Mouse (Mus musculus): ENCODE data around the gene Rsl1d1. TPM values are rescaled to one million over a fixed set of nuclear protein-coding genes. Genes with fewer than 3 reads are reported as not detected.

The Rsl1d1 gene
- total and polyA plus RNA-seq, 3 experiments, result 177 to 697 (median 495) TPM

DNA sequence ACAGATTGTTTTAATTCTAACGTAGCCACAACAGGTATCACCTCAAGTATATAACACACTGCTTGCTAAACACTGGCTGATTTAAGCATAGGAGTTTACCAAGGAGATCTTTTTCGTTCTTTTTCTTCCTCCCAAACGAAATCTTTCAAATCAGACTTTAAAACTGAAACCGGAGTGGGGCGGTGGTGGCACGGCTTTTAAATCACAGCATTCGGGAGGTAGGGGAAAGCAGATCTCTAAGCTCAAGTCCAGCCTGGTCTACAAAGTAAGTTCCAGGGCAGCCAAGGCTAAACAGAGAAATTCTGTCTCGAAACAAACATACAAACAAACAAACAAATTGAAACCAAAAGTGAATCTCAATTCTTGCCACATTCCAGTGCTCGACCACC, 28.0 kb downstream of the Rsl1d1 start:
- dilution Hi-C loops (cut with MboI; ENCODE audit: extremely low pct_ligation_motif_present, extremely low pct_unique_long_range_greater_than_20kb, low sequenced_read_pairs) (no loop called here), in situ Hi-C loops (cut with MboI; ENCODE audit: low pct_ligation_motif_present, low pct_unique_long_range_greater_than_20kb, low sequenced_read_pairs) (no loop called here)
- no peaks in the 10 kb centered on the region for H3K27me3 ChIP-seq (replicated peaks)
- no peak for DNase-seq (ENCODE audit: extremely low read depth)
- H3K4me3 ChIP-seq (replicated peaks in 1 of 3; ENCODE audit: low read depth in 2 of 3, low read length in 2 of 3, poor library complexity in 1 of 3), result peak overlapping the region; percentile 57 to 97 (median 89)
- no peak for TF ChIP-seq ZC3H11A (IDR thresholded peaks at IDR 0.05; ENCODE audit: low read depth, low read length)
- 0 out of 2 replicates have a peak, but pooled peaks have one; percentile 1 for TF ChIP-seq MAX (IDR thresholded peaks at IDR 0.05; ENCODE audit: low read length)
- TF ChIP-seq CHD1 (IDR thresholded peaks at IDR 0.05; ENCODE audit: low read depth, low read length), result no peak
- TF ChIP-seq POLR2A (IDR thresholded peaks at IDR 0.05; ENCODE audit: low read depth, low read length), result no peak
- no peak for TF ChIP-seq ELF1 (IDR thresholded peaks at IDR 0.05; ENCODE audit: low read depth, low read length)
- no peak; the same call in 1 of the 2 replicates for TF ChIP-seq BHLHE40 (IDR thresholded peaks at IDR 0.05; ENCODE audit: low read depth, low read length)
- no peak for TF ChIP-seq MAFK (IDR thresholded peaks at IDR 0.05; ENCODE audit: insufficient replicate concordance, low read length)
- TF ChIP-seq TBP (conservative IDR thresholded peaks at IDR 0.05; ENCODE audit: low read depth, low read length), result no peak
- TF ChIP-seq ETS1 (conservative IDR thresholded peaks at IDR 0.05; ENCODE audit: low read depth, low read length), result no peak
- TF ChIP-seq IRF4 (IDR thresholded peaks at IDR 0.05; ENCODE audit: low read depth, low read length), result peak; percentile 75
- no peak; the same call in 1 of the 2 replicates for TF ChIP-seq RAD21 (IDR thresholded peaks at IDR 0.05; ENCODE audit: low read depth, low read length)
- peak; percentile 54; the same call in 1 of the 2 replicates for TF ChIP-seq MEF2A (IDR thresholded peaks at IDR 0.05; ENCODE audit: borderline replicate concordance, low read depth, low read length)
- no peak for TF ChIP-seq POLR2AphosphoS2 (IDR thresholded peaks at IDR 0.05; ENCODE audit: low read depth, low read length)
- TF ChIP-seq ZMIZ1 (IDR thresholded peaks at IDR 0.05; ENCODE audit: low read depth, low read length), result no peak
- no peak for TF ChIP-seq GABPA (IDR thresholded peaks at IDR 0.05; ENCODE audit: insufficient replicate concordance, low read depth, low read length)
- no peak for TF ChIP-seq HCFC1 (IDR thresholded peaks at IDR 0.05; ENCODE audit: low read depth, low read length)
- no peak for TF ChIP-seq MYC (IDR thresholded peaks at IDR 0.05; ENCODE audit: low read depth, low read length)
- TF ChIP-seq TCF12 (IDR thresholded peaks at IDR 0.05; ENCODE audit: low read depth, low read length), result no peak
- no peak for TF ChIP-seq UBTF (IDR thresholded peaks at IDR 0.05; ENCODE audit: low read depth, low read length)
- no peak for TF ChIP-seq NELFE (IDR thresholded peaks at IDR 0.05; ENCODE audit: low read depth, low read length)
- no peak for TF ChIP-seq ZNF384 (IDR thresholded peaks at IDR 0.05; ENCODE audit: low read depth, low read length)
- no peak for TF ChIP-seq KAT2A (IDR thresholded peaks at IDR 0.05; ENCODE audit: insufficient replicate concordance, low read length)
- no peak; the same call in 1 of the 2 replicates for TF ChIP-seq CHD2 (IDR thresholded peaks at IDR 0.05; ENCODE audit: low read length)
- no peak for TF ChIP-seq MXI1 (IDR thresholded peaks at IDR 0.05; ENCODE audit: low read depth, low read length)
- no peak for TF ChIP-seq NRF1 (IDR thresholded peaks at IDR 0.05; ENCODE audit: low read depth, low read length)
- TF ChIP-seq USF1 (IDR thresholded peaks at IDR 0.05; ENCODE audit: low read depth, low read length), result no peak
- TF ChIP-seq JUN (IDR thresholded peaks at IDR 0.05; ENCODE audit: insufficient read depth, low read depth, low read length), result no peak
- no peak for TF ChIP-seq E2F4 (IDR thresholded peaks at IDR 0.05; ENCODE audit: insufficient replicate concordance, low read depth, low read length)
- peak; percentile 33; the same call in 1 of the 2 replicates for TF ChIP-seq SIN3A (IDR thresholded peaks at IDR 0.05; ENCODE audit: low read length)
- 0 out of 2 replicates have a peak, but pooled peaks have one; percentile 1 for TF ChIP-seq MAZ (IDR thresholded peaks at IDR 0.05; ENCODE audit: low read depth, low read length)
- no peak for TF ChIP-seq RCOR1 (conservative IDR thresholded peaks at IDR 0.05; ENCODE audit: low read depth, low read length)
- peak in 1 of 2 experiments; percentile 38; a peak in 1 of 4 replicates for TF ChIP-seq CTCF (conservative IDR thresholded peaks at IDR 0.05 in 1 of 2, IDR thresholded peaks at IDR 0.05 in 1 of 2; ENCODE audit: low read depth in 2 of 2, low read length in 2 of 2)
- no peak for TF ChIP-seq USF2 (conservative IDR thresholded peaks at IDR 0.05; ENCODE audit: low read depth, low read length)
- TF ChIP-seq PAX5 (IDR thresholded peaks at IDR 0.05; ENCODE audit: low read length), result no peak
- TF ChIP-seq JUND (conservative IDR thresholded peaks at IDR 0.05; ENCODE audit: low read depth, low read length), result no peak
- TF ChIP-seq SMC3 (IDR thresholded peaks at IDR 0.05; ENCODE audit: low read depth, low read length), result no peak
- TF ChIP-seq ZKSCAN1 (IDR thresholded peaks at IDR 0.05; ENCODE audit: borderline replicate concordance, low read depth, low read length), result no peak
- TF ChIP-seq EP300 (IDR thresholded peaks at IDR 0.05; ENCODE audit: low read length), result 0 out of 2 replicates have a peak, but pooled peaks have one; percentile 16
- peaks cover 57% of the 10 kb centered on the region for H3K79me2 ChIP-seq (replicated peaks; ENCODE audit: control insufficient read depth, extremely low read depth, insufficient read depth, poor library complexity, severe bottlenecking)
- peak overlapping the region; percentile 43 for H3K27ac ChIP-seq (ENCODE audit: insufficient read depth, low read depth)
- peaks cover 8% of the 10 kb centered on the region for H3K9me3 ChIP-seq (replicated peaks; ENCODE audit: low read length)
- H3K9ac ChIP-seq (ENCODE audit: insufficient read depth, low read depth), result peak overlapping the region; percentile 93
- H3K4me1 ChIP-seq (ENCODE audit: control insufficient read depth in 1 of 2, insufficient read depth in 2 of 2), result peaks cover 6 to 56% of the 10 kb centered on the region in 2 experiments; a peak in 3 of 4 replicates
- H3K4me2 ChIP-seq (ENCODE audit: insufficient read depth, low read depth, poor library complexity, severe bottlenecking), result peak overlapping the region; percentile 65; the same call in 1 of the 2 replicates
- H3K36me3 ChIP-seq (replicated peaks in 1 of 2; ENCODE audit: control insufficient read depth in 1 of 2, insufficient read depth in 1 of 2, low read length in 1 of 2), result peaks cover 3 to 33% of the 10 kb centered on the region in 2 experiments

Data from CH12.LX (cell line).